8 mouse cellular contexts compared by ENCODE assay signal in the genomic region with DNA sequence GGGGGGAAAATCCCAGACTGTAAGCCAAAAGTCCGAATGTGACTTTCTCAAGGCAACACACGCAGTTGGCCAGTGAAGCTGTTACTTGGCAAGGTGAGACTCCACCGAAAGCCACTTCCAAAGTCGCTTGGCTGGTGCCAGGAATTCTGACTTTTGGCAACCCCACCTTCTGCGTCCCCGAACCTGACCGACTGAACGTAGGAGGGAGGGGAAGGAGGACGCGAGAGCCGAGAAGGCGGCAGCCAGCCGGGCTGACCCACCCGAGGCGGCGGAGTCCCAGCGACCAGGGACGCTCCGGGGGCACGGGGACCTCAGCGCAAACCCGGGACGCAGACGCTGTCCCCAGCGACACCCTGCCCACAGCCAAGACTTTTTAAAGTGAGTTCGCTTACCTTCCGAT.
DNase-seq lines count a peak whose midpoint lies in the region; ATAC-seq and TF ChIP-seq lines count a peak whose summit lies in the region.

No protein-coding gene starts in this region.

- H3K4me1 ChIP-seq in ES-Bruce4 (ENCODE audit: control insufficient read depth, insufficient read depth, low read length) = no peaks in the 10 kb centered on the region
- peaks cover 13% of the 10 kb centered on the region for H3K4me1 ChIP-seq in forebrain, embryonic 16.5 days (replicated peaks; ENCODE audit: control insufficient read depth, insufficient read depth, low read length)
- H3K4me1 ChIP-seq in hindbrain, embryonic 10.5 days (replicated peaks) = peaks cover 28% of the 10 kb centered on the region
- H3K4me1 ChIP-seq in limb, embryonic 13.5 days = peaks cover 34% of the 10 kb centered on the region
- peaks cover 13% of the 10 kb centered on the region for H3K4me1 ChIP-seq in midbrain, embryonic 16.5 days (ENCODE audit: control insufficient read depth, insufficient read depth, low read length)

- H3K9ac ChIP-seq in ES-Bruce4 (ENCODE audit: low read depth, poor library complexity, severe bottlenecking) = 0 out of 2 replicates have a peak overlapping the region, but pooled peaks have one; percentile 18
- no peak overlapping the region; the same call in 1 of the 2 replicates for H3K9ac ChIP-seq in forebrain, embryonic 16.5 days (replicated peaks; ENCODE audit: low read depth, low read length)
- peak overlapping the region; percentile 99 for H3K9ac ChIP-seq in limb, embryonic 13.5 days
- peak overlapping the region; percentile 56; the same call in 1 of the 2 replicates for H3K9ac ChIP-seq in midbrain, embryonic 16.5 days (ENCODE audit: low read depth, low read length)

- TF ChIP-seq POLR2A in ES-Bruce4 (IDR thresholded peaks at IDR 0.05; ENCODE audit: insufficient read depth, low read length) = no peak

- no peak for TF ChIP-seq CTCF in ES-Bruce4 (IDR thresholded peaks at IDR 0.05; ENCODE audit: low read depth, low read length)

- no peaks in the 10 kb centered on the region for H3K9me3 ChIP-seq in ES-Bruce4 (replicated peaks; ENCODE audit: control insufficient read depth, insufficient read depth, low read length, poor library complexity, severe bottlenecking)
- H3K9me3 ChIP-seq in forebrain, embryonic 16.5 days (ENCODE audit: control insufficient read depth, low read length) = no peaks in the 10 kb centered on the region
- H3K9me3 ChIP-seq in hindbrain, embryonic 10.5 days = no peaks in the 10 kb centered on the region
- no peaks in the 10 kb centered on the region for H3K9me3 ChIP-seq in limb, embryonic 13.5 days
- H3K9me3 ChIP-seq in midbrain, embryonic 16.5 days (replicated peaks; ENCODE audit: control insufficient read depth, low read length, poor library complexity, severe bottlenecking) = no peaks in the 10 kb centered on the region

- no peaks in the 10 kb centered on the region for H3K36me3 ChIP-seq in ES-Bruce4 (ENCODE audit: control insufficient read depth, insufficient read depth, low read length, poor library complexity, severe bottlenecking)
- H3K36me3 ChIP-seq in forebrain, embryonic 16.5 days (ENCODE audit: control insufficient read depth, insufficient read depth) = no peaks in the 10 kb centered on the region
- no peaks in the 10 kb centered on the region for H3K36me3 ChIP-seq in hindbrain, embryonic 10.5 days
- peaks cover 4% of the 10 kb centered on the region; the same call in 1 of the 2 replicates for H3K36me3 ChIP-seq in limb, embryonic 13.5 days
- H3K36me3 ChIP-seq in midbrain, embryonic 16.5 days (ENCODE audit: control insufficient read depth, insufficient read depth, low read length) = no peaks in the 10 kb centered on the region

- peak overlapping the region; percentile 74 for H3K4me2 ChIP-seq in forebrain, embryonic 16.5 days (ENCODE audit: low read length)
- peak overlapping the region; percentile 85 for H3K4me2 ChIP-seq in limb, embryonic 13.5 days (replicated peaks)
- H3K4me2 ChIP-seq in midbrain, embryonic 16.5 days (ENCODE audit: low read length) = peak overlapping the region; percentile 66

- peak; percentile 34; the same call in 1 of the 2 replicates for ATAC-seq in forebrain, embryonic 16.5 days
- no peak for ATAC-seq in limb, embryonic 13.5 days (ENCODE audit: low FRiP score, low read depth)
- 0 out of 2 replicates have a peak, but pooled peaks have one; percentile 33 for ATAC-seq in midbrain, embryonic 16.5 days

- peak overlapping the region; percentile 49 for H3K4me3 ChIP-seq in ES-Bruce4 (ENCODE audit: low read depth, low read length)
- H3K4me3 ChIP-seq in forebrain, embryonic 16.5 days (replicated peaks; ENCODE audit: low read length) = peak overlapping the region; percentile 45
- H3K4me3 ChIP-seq in hindbrain, embryonic 10.5 days = peak overlapping the region; percentile 70
- peak overlapping the region; percentile 75 for H3K4me3 ChIP-seq in limb, embryonic 13.5 days
- peak overlapping the region; percentile 35 for H3K4me3 ChIP-seq in midbrain, embryonic 16.5 days (ENCODE audit: low read depth, low read length)

- peaks cover 4% of the 10 kb centered on the region; the same call in 1 of the 2 replicates for H3K27me3 ChIP-seq in ES-Bruce4 (ENCODE audit: control insufficient read depth, insufficient read depth, low read length, poor library complexity, severe bottlenecking)
- H3K27me3 ChIP-seq in forebrain, embryonic 16.5 days (replicated peaks; ENCODE audit: control insufficient read depth, insufficient read depth, low read length) = peaks cover 15% of the 10 kb centered on the region
- H3K27me3 ChIP-seq in hindbrain, embryonic 10.5 days (ENCODE audit: insufficient read depth, poor library complexity, severe bottlenecking) = peaks cover 23% of the 10 kb centered on the region
- H3K27me3 ChIP-seq in limb, embryonic 13.5 days = no peaks in the 10 kb centered on the region
- no peaks in the 10 kb centered on the region; the same call in 1 of the 2 replicates for H3K27me3 ChIP-seq in midbrain, embryonic 16.5 days (ENCODE audit: control insufficient read depth, insufficient read depth, low read depth, low read length)

- 1% methylated on average over 27 of the region's 27 CpGs for WGBS in forebrain, embryonic 16.5 days
- under 1% methylated on average over 27 of the region's 27 CpGs for WGBS in hindbrain, embryonic 10.5 days
- WGBS in limb, embryonic 13.5 days = under 1% methylated on average over 27 of the region's 27 CpGs
- under 1% methylated on average over 27 of the region's 27 CpGs for WGBS in midbrain, embryonic 16.5 days

- peak; percentile 48 for DNase-seq in adrenal gland, postnatal 25 days
- DNase-seq in hindbrain, embryonic 10.5 days (ENCODE audit: low spot score) = peak; percentile 60
- DNase-seq in B cell, adult 2 months = no peak
- no peak for DNase-seq in spleen, adult 18-20 months

- H3K27ac ChIP-seq in ES-Bruce4 (ENCODE audit: insufficient read depth, low read length) = no peak overlapping the region
- H3K27ac ChIP-seq in forebrain, embryonic 16.5 days (ENCODE audit: low read length) = no peak overlapping the region
- peak overlapping the region; percentile 92 for H3K27ac ChIP-seq in hindbrain, embryonic 10.5 days
- H3K27ac ChIP-seq in limb, embryonic 13.5 days = peak overlapping the region; percentile 100
- no peak overlapping the region for H3K27ac ChIP-seq in midbrain, embryonic 16.5 days (ENCODE audit: low read length)

- TF ChIP-seq EP300 in ES-Bruce4 (IDR thresholded peaks at IDR 0.05; ENCODE audit: insufficient read depth, low read depth, low read length) = no peak

Comparison
In these comparisons a context has a peak if more than half of its experiments do, and no peak if none do; other contexts are left out.
1. H3K27ac ChIP-seq: peak in hindbrain, embryonic 10.5 days (single experiment) and limb, embryonic 13.5 days (single experiment); none in ES-Bruce4 (single experiment), forebrain, embryonic 16.5 days (single experiment) and midbrain, embryonic 16.5 days (single experiment).
2. DNase-seq: peak in adrenal gland, postnatal 25 days (single experiment) and hindbrain, embryonic 10.5 days (single experiment); none in B cell, adult 2 months (0 of 2) and spleen, adult 18-20 months (0 of 2).
3. Peak in every context shown above with its lines, with median percentiles within 50 percentile points of each other: H3K4me3 ChIP-seq and H3K4me2 ChIP-seq.